Mouse (Mus musculus) ovary, adult 18-20 months (tissue): ENCODE results near the gene Ndufaf2.
A peak's percentile ranks its signal among the peaks of the same experiment; 100 is the strongest.

Experiments
- DNase-seq: peaks from one replicate; pipeline ENCODE4 v3.0.0; 2022; ENCODE audit warnings: low spot score, mixed read lengths

Ndufaf2 gene

GRCm38 (mm10) chr13:108158465-108159240 is at the start of gene Ndufaf2, which contains the start of gene Ercc8:
Gene Ndufaf2 (minus strand): TSS chr13:108158623.
Gene Ercc8 (plus strand): TSS chr13:108158731.
- peak; percentile 86 for DNase-seq

GRCm38 (mm10) chr13:108208090-108208489 is 49.7 kb upstream of the Ndufaf2 start:
- no peak for DNase-seq

GRCm38 (mm10) chr13:108207447-108207846 is 49.0 kb upstream of the Ndufaf2 start:
- no peak for DNase-seq

GRCm38 (mm10) chr13:108204857-108205256 is 46.4 kb upstream of the Ndufaf2 start:
- no peak for DNase-seq

GRCm38 (mm10) chr13:108195474-108195873 is 37.1 kb upstream of the Ndufaf2 start:
- no peak for DNase-seq

- no peak for DNase-seq
Measured at GRCm38 (mm10) chr13:108191074-108191720, 32.8 kb upstream of the Ndufaf2 start.

- DNase-seq: no peak
Measured at GRCm38 (mm10) chr13:108187994-108188393, 29.6 kb upstream of the Ndufaf2 start.

- no peak for DNase-seq
Measured at GRCm38 (mm10) chr13:108185530-108185929, 27.1 kb upstream of the Ndufaf2 start.

- DNase-seq: no peak
Measured at GRCm38 (mm10) chr13:108184743-108185255, 26.4 kb upstream of the Ndufaf2 start.

- no peak for DNase-seq
Measured at GRCm38 (mm10) chr13:108180821-108181220, 22.4 kb upstream of the Ndufaf2 start.

GRCm38 (mm10) chr13:108179618-108180017 is 21.2 kb upstream of the Ndufaf2 start:
- DNase-seq: no peak

GRCm38 (mm10) chr13:108170511-108170910 is 12.1 kb upstream of the Ndufaf2 start:
- no peak for DNase-seq

- DNase-seq: no peak
Measured at GRCm38 (mm10) chr13:108170002-108170401, 11.6 kb upstream of the Ndufaf2 start.

- DNase-seq: no peak
Measured at GRCm38 (mm10) chr13:108164621-108165020, 6.2 kb upstream of the Ndufaf2 start.

GRCm38 (mm10) chr13:108163912-108164311 is 5.5 kb upstream of the Ndufaf2 start:
- no peak for DNase-seq

- no peak for DNase-seq
Measured at GRCm38 (mm10) chr13:108159963-108160362, 1.5 kb upstream of the Ndufaf2 start.

GRCm38 (mm10) chr13:108159241-108159575 is 785 bp upstream of the Ndufaf2 start:
- DNase-seq: no peak

- peak; percentile 5 for DNase-seq
Measured at GRCm38 (mm10) chr13:108157732-108158464, 525 bp downstream of the Ndufaf2 start.

- no peak for DNase-seq
Measured at GRCm38 (mm10) chr13:108157156-108157555, 1.3 kb downstream of the Ndufaf2 start.

GRCm38 (mm10) chr13:108152650-108153372 is 5.6 kb downstream of the Ndufaf2 start:
- no peak for DNase-seq

GRCm38 (mm10) chr13:108151782-108152181 is 6.6 kb downstream of the Ndufaf2 start:
- no peak for DNase-seq

GRCm38 (mm10) chr13:108144086-108144485 is 14.3 kb downstream of the Ndufaf2 start:
- no peak for DNase-seq
